Mouse (Mus musculus) lung, postnatal 14 days (tissue): ENCODE measurements around the gene Kdm4c.
"Not testable (repeated sequence)": the region's sequence is repeated elsewhere in the genome, so short reads cannot be mapped to it uniquely, and the experiment has no call there.

Experiments
- DNase-seq: peaks from one replicate; pipeline ENCODE4 v3.0.0; 2021

Kdm4c gene

GRCm38 (mm10) chr4:74315388-74315787 lies 73.1 kb downstream of the Kdm4c start:
- no peak for DNase-seq

GRCm38 (mm10) chr4:74319313-74319712 lies 77.0 kb downstream of the Kdm4c start:
- no peak for DNase-seq

- DNase-seq = no peak
Observed at GRCm38 (mm10) chr4:74357479-74357878, 115.2 kb downstream of the Kdm4c start.

GRCm38 (mm10) chr4:74360274-74360673 lies 118.0 kb downstream of the Kdm4c start:
- DNase-seq = no peak

GRCm38 (mm10) chr4:74386583-74386982 lies 144.3 kb downstream of the Kdm4c start:
- no peak for DNase-seq

- DNase-seq = no peak
Observed at GRCm38 (mm10) chr4:74393162-74393561, 150.9 kb downstream of the Kdm4c start.

GRCm38 (mm10) chr4:74396562-74396961 lies 154.3 kb downstream of the Kdm4c start:
- peak; percentile 5 for DNase-seq

GRCm38 (mm10) chr4:74401617-74402313 lies 159.5 kb downstream of the Kdm4c start:
- not testable (repeated sequence) for DNase-seq

- no peak for DNase-seq
Observed at GRCm38 (mm10) chr4:74408731-74409130, 166.4 kb downstream of the Kdm4c start.

GRCm38 (mm10) chr4:74419794-74420193 lies 177.5 kb downstream of the Kdm4c start:
- DNase-seq = no peak
